Mouse (Mus musculus) CH12.LX (cell line): Measurements from ENCODE around the gene Cox19. TPM values are rescaled to one million over a fixed set of nuclear protein-coding genes. Genes with fewer than 3 reads are reported as not detected.

Source experiments
- DNase-seq: peaks from one replicate; pipeline ENCODE4 v3.0.0-alpha.2; 2013; ENCODE audit errors: extremely low read depth
- H3K27ac ChIP-seq: 2 replicates; pipeline ENCODE4 v1.5.1; 2012; ENCODE audit warnings: low read depth, mild to moderate bottlenecking, control low read depth, moderate library complexity; ENCODE audit not compliant: insufficient read depth
- H3K27me3 ChIP-seq: replicated peaks from 2 replicates; pipeline ENCODE3; 2012; ENCODE audit warnings: inconsistent platforms
- H3K36me3 ChIP-seq, 2 experiments: replicated peaks in 1 of 2; 2 replicates each; pipeline versions ENCODE3 to v1.6.1; 2012; ENCODE audit warnings: inconsistent platforms in 1 of 2, low read length in 1 of 2, mild to moderate bottlenecking in 1 of 2, mixed read lengths in 1 of 2, moderate library complexity in 1 of 2; ENCODE audit not compliant: control insufficient read depth in 1 of 2, insufficient read depth in 1 of 2
- H3K4me1 ChIP-seq, 2 experiments: 2 replicates each; pipeline ENCODE4 v1.6.1; 2012; ENCODE audit warnings: inconsistent platforms in 1 of 2, moderate library complexity in 1 of 2; ENCODE audit not compliant: insufficient read depth in 2 of 2, control insufficient read depth in 1 of 2
- H3K4me2 ChIP-seq: 2 replicates; pipeline ENCODE4 v1.6.1; 2012; ENCODE audit warnings: low read depth, mild to moderate bottlenecking, control low read depth; ENCODE audit not compliant: poor library complexity, insufficient read depth, severe bottlenecking
- H3K4me3 ChIP-seq, 3 experiments: fragments of 150-350 bp in 1 of 3; sonication (generic) in 1 of 3; replicated peaks in 1 of 3; 2 replicates each; pipeline versions ENCODE3 to v1.5.1; 2011 to 2012; ENCODE audit warnings: low read depth in 2 of 3, low read length in 2 of 3, mild to moderate bottlenecking in 2 of 3, moderate library complexity in 2 of 3, control low read depth in 1 of 3, improper control_type of control experiment in 1 of 3, inconsistent platforms in 1 of 3, mixed read lengths in 1 of 3; ENCODE audit not compliant: poor library complexity in 1 of 3
- H3K79me2 ChIP-seq: replicated peaks from 2 replicates; pipeline ENCODE4 v1.6.1; 2012; ENCODE audit warnings: mild to moderate bottlenecking, moderate library complexity; ENCODE audit not compliant: control insufficient read depth, poor library complexity, insufficient read depth, severe bottlenecking; ENCODE audit errors: extremely low read depth
- H3K9ac ChIP-seq: 2 replicates; pipeline ENCODE4 v1.6.1; 2012; ENCODE audit warnings: low read depth, mild to moderate bottlenecking, control low read depth, moderate library complexity; ENCODE audit not compliant: insufficient read depth
- H3K9me3 ChIP-seq: replicated peaks from 2 replicates; pipeline ENCODE3; 2012; ENCODE audit warnings: low read length, inconsistent platforms, mixed read lengths
- CHD2 ChIP-seq: IDR thresholded peaks from 2 replicates; pipeline ENCODE4 v1.6.1; 2011; ENCODE audit warnings: low read length, improper control_type of control experiment
- EP300 ChIP-seq: IDR thresholded peaks from 2 replicates; pipeline ENCODE4 v1.6.1; 2011; ENCODE audit warnings: low read length, improper control_type of control experiment
- ETS1 ChIP-seq: conservative IDR thresholded peaks from 2 replicates; pipeline ENCODE4 v1.6.1; 2012; ENCODE audit warnings: low read depth, mild to moderate bottlenecking, inconsistent platforms, low read length, improper control_type of control experiment, moderate library complexity
- JUN ChIP-seq: IDR thresholded peaks from 2 replicates; pipeline ENCODE4 v1.6.1; 2011; ENCODE audit warnings: low read depth, mild to moderate bottlenecking, low read length, improper control_type of control experiment, moderate library complexity; ENCODE audit not compliant: insufficient read depth
- KAT2A ChIP-seq: IDR thresholded peaks from 2 replicates; pipeline ENCODE4 v1.6.1; 2012; ENCODE audit warnings: low read length, improper control_type of control experiment, inconsistent platforms; ENCODE audit not compliant: insufficient replicate concordance
- MXI1 ChIP-seq: IDR thresholded peaks from 2 replicates; pipeline ENCODE4 v1.6.1; 2011; ENCODE audit warnings: mild to moderate bottlenecking, low read depth, low read length, improper control_type of control experiment
- NELFE ChIP-seq: IDR thresholded peaks from 2 replicates; pipeline ENCODE4 v1.6.1; 2011; ENCODE audit warnings: low read depth, low read length, improper control_type of control experiment
- NRF1 ChIP-seq: IDR thresholded peaks from 2 replicates; pipeline ENCODE4 v1.6.1; 2014; ENCODE audit warnings: low read depth, mild to moderate bottlenecking, inconsistent platforms, low read length, improper control_type of control experiment, moderate library complexity
- POLR2AphosphoS2 ChIP-seq: IDR thresholded peaks from 2 replicates; pipeline ENCODE4 v1.6.1; 2011; ENCODE audit warnings: low read depth, low read length, improper control_type of control experiment
- RAD21 ChIP-seq: IDR thresholded peaks from 2 replicates; pipeline ENCODE4 v1.6.1; 2011; ENCODE audit warnings: low read depth, mild to moderate bottlenecking, low read length, improper control_type of control experiment, moderate library complexity
- TBP ChIP-seq: conservative IDR thresholded peaks from 2 replicates; pipeline ENCODE4 v1.6.1; 2011; ENCODE audit warnings: low read depth, low read length, improper control_type of control experiment
- USF2 ChIP-seq: conservative IDR thresholded peaks from 2 replicates; pipeline ENCODE4 v1.6.1; 2011; ENCODE audit warnings: low read depth, low read length, improper control_type of control experiment
- ZKSCAN1 ChIP-seq: IDR thresholded peaks from 2 replicates; pipeline ENCODE4 v1.6.1; 2012; ENCODE audit warnings: low read depth, inconsistent platforms, low read length, improper control_type of control experiment, borderline replicate concordance
- ZMIZ1 ChIP-seq: IDR thresholded peaks from 2 replicates; pipeline ENCODE4 v1.6.1; 2012; ENCODE audit warnings: low read depth, mild to moderate bottlenecking, inconsistent platforms, low read length, improper control_type of control experiment
- dilution Hi-C: fragments of 300-500 bp; cut with MboI; formaldehyde crosslinking; loops from 2 replicates; pipeline ENCODE4 v1.14.3; 2020; ENCODE audit warnings: low sequenced_read_pairs; ENCODE audit not compliant: extremely low pct_unique_long_range_greater_than_20kb, extremely low pct_ligation_motif_present
- in situ Hi-C: fragments of 300-500 bp; cut with MboI; formaldehyde crosslinking; loops from 3 replicates; pipeline ENCODE4 v1.14.3; 2019; ENCODE audit warnings: low sequenced_read_pairs, low pct_ligation_motif_present, low pct_unique_long_range_greater_than_20kb, mixed read lengths
- polyA plus RNA-seq: library from polyadenylated mRNA; unstranded; fragments of >175 nt; gene quantifications from 2 replicates; pipeline ENCODE4 v1.2.1, GENCODE M21; 2012; ENCODE audit warnings: low read depth; ENCODE audit not compliant: insufficient read length
- total RNA-seq, 2 experiments: library from RNA; depleted of rRNA; stranded (reverse); fragments of 300-350 nt in 1 of 2; fragments of >200 nt in 1 of 2; gene quantifications; 2 replicates each; pipeline ENCODE4 v1.2.3; 2012 to 2014

Gene Cox19
- total and polyA plus RNA-seq, 3 experiments, result 30.1 to 70.1 (median 32.1) TPM

GRCm38 (mm10) chr5:139371118-139371517 lies 19.9 kb upstream of the Cox19 start:
- dilution Hi-C loops, result no loop called here
- H3K9ac ChIP-seq, result no peak overlapping the region
- H3K9me3 ChIP-seq, result no peaks in the 10 kb centered on the region
- H3K79me2 ChIP-seq, result no peaks in the 10 kb centered on the region
- no peak overlapping the region for H3K4me2 ChIP-seq
- no peak overlapping the region for H3K27ac ChIP-seq
- no peak overlapping the region for H3K4me3 ChIP-seq
- H3K4me1 ChIP-seq, result peaks cover 7 to 25% of the 10 kb centered on the region in 2 experiments
- in situ Hi-C loops, result loop anchor here (25.0 kb wide), 1 partner anchor 91 kb away; the partner anchor contains the start of gene 3110082I17Rik
- TF ChIP-seq ZKSCAN1, result no peak
- TF ChIP-seq CHD2, result no peak
- TF ChIP-seq POLR2AphosphoS2, result no peak
- TF ChIP-seq ETS1, result no peak
- TF ChIP-seq EP300, result no peak
- TF ChIP-seq NELFE, result no peak
- TF ChIP-seq RAD21, result no peak
- no peak for TF ChIP-seq USF2
- H3K27me3 ChIP-seq, result no peaks in the 10 kb centered on the region
- DNase-seq, result no peak
- H3K36me3 ChIP-seq, result peaks cover 0 to 29% of the 10 kb centered on the region in 2 experiments

GRCm38 (mm10) chr5:139370336-139370735 lies 19.1 kb upstream of the Cox19 start:
- no peak for TF ChIP-seq TBP
- TF ChIP-seq, all 38 proteins: peak for 0
- H3K4me1 ChIP-seq, result peaks cover 7 to 31% of the 10 kb centered on the region in 2 experiments
- H3K36me3 ChIP-seq, result peaks cover 0 to 27% of the 10 kb centered on the region in 2 experiments
- H3K4me3 ChIP-seq, result no peak overlapping the region
- no peak overlapping the region for H3K27ac ChIP-seq
- no peak overlapping the region for H3K9ac ChIP-seq
- no peaks in the 10 kb centered on the region for H3K9me3 ChIP-seq
- H3K27me3 ChIP-seq, result no peaks in the 10 kb centered on the region
- dilution Hi-C loops (no loop called here), in situ Hi-C loops (loop anchor here (25.0 kb wide), 1 partner anchor 92 kb away; the partner anchor contains the start of gene 3110082I17Rik)
- no peak overlapping the region for H3K4me2 ChIP-seq
- no peaks in the 10 kb centered on the region for H3K79me2 ChIP-seq
- no peak for DNase-seq

GRCm38 (mm10) chr5:139368638-139369320 lies 17.6 kb upstream of the Cox19 start:
- no peak overlapping the region for H3K4me2 ChIP-seq
- no peak for TF ChIP-seq KAT2A
- TF ChIP-seq ZMIZ1, result no peak
- no peak for TF ChIP-seq CHD2
- no peak for TF ChIP-seq JUN
- TF ChIP-seq NRF1, result no peak
- TF ChIP-seq MXI1, result no peak
- TF ChIP-seq, all 38 proteins: peak for 0
- Histone ChIP-seq H3K36me3 (peaks cover under 1 to 27% of the 10 kb centered on the region in 2 experiments), H3K4me1 (peaks cover 7 to 42% of the 10 kb centered on the region in 2 experiments), H3K27me3 (no peaks in the 10 kb centered on the region), H3K79me2 (no peaks in the 10 kb centered on the region), H3K4me3 (no peak overlapping the region), H3K9ac (no peak overlapping the region), H3K27ac (no peak overlapping the region), H3K9me3 (no peaks in the 10 kb centered on the region)
- in situ Hi-C loops (loop anchor here (10.0 to 25.0 kb wide), 2 partner anchors 94 to 316 kb away; partner anchors contain the start of gene 3110082I17Rik), dilution Hi-C loops (no loop called here)
- no peak for DNase-seq
